Mouse (Mus musculus) mouse trophoblast stem cell (cell line): Measurements from ENCODE around the gene Endov.

Experiments
- in situ Hi-C, 2 experiments: fragments of 300-500 bp; cut with MseI, MboI; formaldehyde crosslinking; loops; 2 replicates in 1 of 2; 3 replicates in 1 of 2; pipeline ENCODE4 v1.15.1; 2025

Gene Endov

DNA sequence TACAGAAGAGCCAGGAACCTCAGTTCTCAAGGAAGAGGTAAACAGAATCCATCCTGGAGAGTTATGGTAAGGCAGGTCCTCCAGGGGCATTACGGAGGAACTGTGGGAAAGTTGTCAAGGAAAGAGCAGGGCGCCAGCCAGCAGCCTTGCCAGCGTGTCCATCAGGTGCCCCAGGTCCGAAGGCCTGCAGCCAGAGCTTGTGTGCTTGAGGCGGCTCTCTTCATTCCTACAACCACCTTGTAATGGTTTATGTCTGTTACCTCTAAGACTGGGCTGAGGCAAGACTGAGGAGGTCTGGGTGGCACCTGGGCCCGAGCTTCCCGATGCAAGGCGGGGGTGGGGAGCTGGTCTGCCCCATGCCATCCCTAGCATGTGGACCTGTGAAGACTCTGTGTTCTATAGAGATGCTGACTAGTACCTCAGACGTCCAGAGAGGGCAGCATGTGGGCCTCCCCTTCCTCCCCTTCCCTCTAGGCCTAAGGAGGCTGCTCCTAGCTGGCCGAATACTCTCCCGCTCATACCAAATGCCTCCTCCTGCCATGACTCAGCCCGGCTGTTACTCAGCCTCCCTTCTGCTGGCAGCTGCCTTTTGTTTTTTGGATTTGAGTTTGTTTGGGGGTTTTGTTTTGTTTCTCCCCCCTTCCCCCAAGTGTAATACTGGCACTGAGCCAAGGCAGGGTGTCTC is 25.7 kb downstream of the Endov start:
- in situ Hi-C loops, result no loop called here

DNA sequence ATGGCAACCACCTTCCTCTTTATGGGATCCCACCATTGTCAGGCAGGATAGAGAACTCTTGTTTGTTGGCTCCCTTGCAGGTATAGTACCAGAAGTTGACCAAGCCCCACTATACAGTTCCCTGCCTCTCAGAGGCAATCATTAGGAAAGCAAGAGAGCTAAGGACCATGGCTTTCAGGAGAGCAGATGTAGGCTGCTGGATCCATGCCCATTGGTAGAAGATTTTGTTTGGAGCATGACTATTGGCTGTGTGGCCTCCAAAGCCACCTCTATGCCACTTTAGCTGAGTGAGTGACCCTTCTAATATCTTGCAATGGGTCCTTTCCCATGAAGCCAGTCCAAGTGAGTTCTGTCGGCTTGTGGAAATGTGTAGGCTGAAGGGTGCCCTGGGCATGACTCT is 28.2 kb downstream of the Endov start:
- in situ Hi-C loops, result no loop called here

DNA sequence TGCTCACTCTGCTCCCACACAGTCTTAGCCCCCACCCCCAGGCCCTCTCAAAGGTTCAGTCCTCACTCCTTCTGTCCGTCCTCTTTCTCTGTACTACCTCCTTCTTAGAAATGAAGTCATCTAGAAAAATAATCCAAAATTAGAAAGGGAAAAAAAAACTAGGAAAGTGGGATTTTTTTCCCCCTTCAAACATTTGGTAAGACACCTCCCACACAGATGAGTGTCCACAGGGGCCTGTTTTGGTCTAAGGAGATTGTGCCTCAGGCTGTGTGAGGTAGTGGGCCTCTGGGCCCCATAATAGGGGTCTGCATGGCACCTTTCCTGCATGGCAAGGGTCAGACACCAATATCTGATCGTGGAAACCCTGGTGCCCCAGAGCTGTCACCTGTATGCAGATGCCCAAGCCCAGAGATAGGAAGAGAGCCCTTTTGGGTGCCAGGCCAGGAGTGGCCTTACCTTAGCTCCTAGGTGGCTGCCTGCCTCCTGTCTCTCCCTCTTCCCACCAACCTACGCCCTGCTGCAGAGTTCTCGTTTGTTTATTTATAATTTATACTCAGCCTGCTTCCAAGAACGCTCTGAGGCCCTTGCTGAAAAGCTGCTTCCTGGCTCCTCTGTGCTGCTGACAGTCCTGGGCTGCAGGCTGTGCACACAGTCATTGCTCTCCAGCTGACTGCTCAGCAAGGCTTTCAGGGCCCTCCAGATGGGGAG is 29.0 kb downstream of the Endov start:
- in situ Hi-C loops, result no loop called here

- in situ Hi-C loops, result no loop called here
These were observed 29.5 kb downstream of the Endov start for GRCm38 (mm10) chr11:119520713-119521063.

DNA sequence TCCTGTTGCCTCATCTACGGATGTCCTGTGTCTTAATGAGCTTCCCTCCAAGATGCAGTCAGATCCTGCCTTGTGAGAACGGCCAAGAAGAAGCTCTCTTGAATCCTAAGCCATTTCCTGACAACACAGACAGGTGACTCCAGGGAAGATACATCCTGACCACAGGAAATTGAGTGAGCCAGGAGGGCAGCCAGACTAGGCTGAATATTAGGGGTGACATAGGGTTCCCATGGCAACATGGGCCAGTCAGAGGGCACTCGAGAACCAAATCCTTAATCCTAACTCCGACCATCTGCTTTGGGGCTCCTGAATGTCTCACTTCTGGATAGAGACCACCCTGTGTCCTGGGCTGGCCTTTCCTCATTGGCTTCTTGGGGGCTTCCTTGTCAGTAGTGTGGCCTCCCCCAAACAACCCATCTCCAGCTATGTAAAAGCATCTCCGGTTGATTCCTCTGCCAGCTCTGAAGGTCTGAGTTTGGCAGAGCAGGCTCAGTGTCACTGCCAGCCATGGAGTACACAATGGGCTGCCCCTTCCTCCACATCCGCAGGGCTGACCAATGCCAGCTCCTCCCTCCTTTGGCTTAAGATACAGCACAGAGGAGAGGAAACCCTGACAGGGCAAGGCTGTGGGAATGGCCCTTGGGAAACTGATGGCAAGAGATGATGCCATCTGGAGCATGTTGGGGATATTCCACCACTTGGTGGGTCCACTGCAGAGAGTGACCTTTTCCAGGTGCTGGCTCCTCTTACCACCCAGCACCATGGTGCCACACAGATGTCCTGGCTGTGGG is 31.0 kb downstream of the Endov start:
- in situ Hi-C loops, result no loop called here

- in situ Hi-C loops, result no loop called here
These were observed 31.6 kb downstream of the Endov start for GRCm38 (mm10) chr11:119522779-119523178.

DNA sequence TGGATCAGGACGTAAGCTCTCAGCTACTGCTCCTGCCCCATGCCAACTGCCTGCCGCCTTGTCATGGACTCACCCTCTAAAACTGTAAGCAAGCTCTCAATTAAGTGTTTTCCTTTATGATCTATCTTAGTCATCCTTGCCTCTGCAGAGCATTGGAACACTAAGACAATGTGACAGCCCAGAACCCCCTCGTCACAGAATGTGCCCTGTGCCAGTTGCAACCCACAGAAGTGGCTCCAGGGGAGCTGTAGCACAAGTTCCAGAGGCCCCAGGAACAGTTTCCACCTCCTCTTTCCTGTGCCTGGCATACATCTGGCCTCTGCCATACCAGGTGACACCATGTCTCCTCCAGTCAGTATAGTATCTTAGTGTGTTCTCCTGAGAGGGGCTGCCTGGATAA is 32.2 kb downstream of the Endov start:
- in situ Hi-C loops, result no loop called here

DNA sequence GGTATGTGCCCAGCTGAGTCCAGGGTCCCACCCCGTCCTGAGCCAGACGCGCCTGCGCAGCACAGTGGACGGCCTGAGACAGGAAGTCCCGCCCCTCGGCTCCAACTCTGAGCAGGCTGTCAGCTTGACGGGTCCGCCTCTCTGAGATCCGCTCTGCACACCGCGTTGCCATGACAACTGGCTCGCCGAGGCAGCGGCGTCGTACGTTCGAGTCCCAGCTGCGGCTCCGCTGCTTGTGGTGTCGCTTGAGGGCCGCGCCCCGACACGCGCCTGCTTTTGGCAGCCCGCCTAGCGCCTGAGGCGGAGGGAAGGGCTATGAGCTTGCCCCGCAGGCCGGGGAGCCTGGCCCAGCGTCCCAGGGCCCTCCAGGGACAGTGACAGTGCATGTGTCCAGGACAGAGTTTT is 33.4 kb downstream of the Endov start:
- in situ Hi-C loops, result no loop called here

GRCm38 (mm10) chr11:119526068-119526966 is 35.2 kb downstream of the Endov start:
- in situ Hi-C loops, result no loop called here

DNA sequence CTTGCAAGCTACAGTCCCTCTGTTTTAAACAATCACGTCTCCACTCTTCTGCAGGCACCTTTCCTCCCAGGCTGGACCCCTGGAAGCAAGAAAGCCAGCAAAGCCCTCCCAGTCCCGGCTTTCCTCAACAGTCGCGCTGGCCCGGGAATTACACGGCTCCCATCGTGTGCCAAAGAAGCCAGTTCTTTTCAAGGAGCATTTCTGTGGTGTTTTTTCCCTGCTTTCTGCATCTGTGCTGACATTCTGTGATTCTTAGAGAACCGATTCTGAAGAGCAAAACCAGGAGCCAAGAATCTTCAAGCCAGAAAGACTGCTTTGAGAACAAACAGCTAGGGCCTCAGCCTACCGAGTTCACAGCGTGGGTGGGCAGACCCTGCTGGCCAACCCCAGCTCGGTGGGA is 37.8 kb downstream of the Endov start:
- in situ Hi-C loops, result no loop called here

DNA sequence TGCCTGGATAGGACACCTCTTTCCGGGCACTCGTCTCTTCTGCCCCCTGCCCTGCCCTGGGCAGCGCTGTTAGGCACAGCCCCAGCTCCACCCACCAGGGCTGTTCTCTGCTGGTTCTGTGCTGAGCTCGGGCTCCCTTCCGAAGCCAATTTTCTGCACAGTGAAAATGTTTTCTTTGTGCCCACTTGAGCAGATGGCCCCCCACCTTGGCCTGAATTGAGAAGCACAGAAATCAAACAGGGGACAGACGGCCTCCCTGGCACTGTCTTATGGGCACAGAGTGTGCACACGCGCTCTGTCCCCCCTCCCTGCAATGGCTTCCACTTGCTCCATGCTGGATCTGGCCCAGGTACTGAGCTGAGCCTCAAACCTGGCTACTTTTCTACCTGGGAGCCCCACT is 41.3 kb downstream of the Endov start:
- in situ Hi-C loops, result no loop called here

GRCm38 (mm10) chr11:119533745-119534144 is 42.6 kb downstream of the Endov start:
- in situ Hi-C loops, result no loop called here

DNA sequence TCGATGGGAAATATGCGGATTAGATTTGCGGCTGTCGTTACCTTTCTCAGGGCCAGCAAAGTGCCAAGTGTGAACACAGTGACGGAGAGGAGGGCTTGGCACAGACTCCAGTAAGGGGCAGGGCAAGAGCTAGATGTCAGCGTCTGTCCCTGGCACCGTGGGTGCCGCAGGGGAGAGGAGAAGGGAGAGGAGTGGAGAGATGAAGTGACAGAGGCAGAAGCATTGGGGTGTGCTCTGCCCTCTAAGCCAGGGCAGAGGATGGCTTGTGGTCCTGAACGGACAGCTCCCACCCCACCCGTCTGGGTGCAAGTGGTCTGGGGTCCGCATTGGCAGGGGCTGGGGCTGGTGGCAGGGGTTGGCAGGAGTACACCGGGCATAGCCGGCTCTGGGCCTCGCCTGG is 48.8 kb downstream of the Endov start:
- in situ Hi-C loops, result no loop called here

DNA sequence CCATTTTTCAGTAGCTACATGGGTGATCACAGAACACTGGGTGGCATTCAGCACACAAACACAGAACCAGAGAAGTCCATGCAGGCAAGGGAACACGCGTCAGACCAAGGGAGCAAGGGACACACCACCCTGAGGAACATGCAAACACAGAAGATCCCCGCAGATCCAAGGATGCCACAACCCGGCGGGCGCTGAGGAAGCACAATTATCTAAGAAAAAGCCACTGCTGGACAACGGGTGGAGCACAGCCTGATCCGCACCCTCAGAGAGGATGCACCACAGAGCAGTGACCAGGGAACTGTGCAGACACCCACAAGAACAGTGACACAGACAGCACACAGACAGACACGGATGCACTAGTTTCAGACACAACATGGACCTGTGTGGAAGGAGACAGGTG is 49.4 kb downstream of the Endov start:
- in situ Hi-C loops, result no loop called here

- in situ Hi-C loops, result no loop called here
These were observed 49.9 kb downstream of the Endov start for GRCm38 (mm10) chr11:119541082-119541481.

- in situ Hi-C loops, result no loop called here
These were observed 51.2 kb downstream of the Endov start for GRCm38 (mm10) chr11:119542371-119542770.

GRCm38 (mm10) chr11:119542886-119543285 is 51.7 kb downstream of the Endov start:
- in situ Hi-C loops, result no loop called here

- in situ Hi-C loops, result no loop called here
These were observed 52.8 kb downstream of the Endov start for GRCm38 (mm10) chr11:119543816-119544517.

- in situ Hi-C loops, result no loop called here
These were observed 53.5 kb downstream of the Endov start for GRCm38 (mm10) chr11:119544518-119545105.

DNA sequence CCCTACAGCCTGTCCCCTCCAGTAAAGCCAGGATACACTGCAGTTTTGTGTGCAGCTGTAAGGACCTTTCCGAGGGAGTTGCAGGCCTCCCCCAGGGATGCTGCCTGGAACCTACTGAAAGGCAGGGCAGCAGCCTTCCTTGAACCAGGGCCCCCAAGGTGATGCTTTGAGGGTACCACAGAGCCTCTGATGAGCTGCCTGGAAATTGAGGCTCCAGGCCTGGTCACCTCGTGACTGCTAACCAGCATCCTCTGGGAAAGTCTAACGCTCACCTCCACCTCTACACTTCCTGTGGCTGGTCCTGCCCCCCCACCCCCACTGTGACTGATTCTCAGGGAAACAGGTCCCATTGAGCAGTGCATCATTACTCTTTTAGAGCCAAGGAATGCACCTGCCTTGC is 54.1 kb downstream of the Endov start:
- in situ Hi-C loops, result no loop called here
